Mouse (Mus musculus) kidney, postnatal 4 days (tissue): ENCODE results near the gene Pip5kl1.

ENCODE experiments used
- DNase-seq, 2 experiments: peaks; one replicate each; pipeline ENCODE4 v3.0.0; 2021; ENCODE audit warnings: mixed read lengths in 2 of 2

Gene Pip5kl1

DNA sequence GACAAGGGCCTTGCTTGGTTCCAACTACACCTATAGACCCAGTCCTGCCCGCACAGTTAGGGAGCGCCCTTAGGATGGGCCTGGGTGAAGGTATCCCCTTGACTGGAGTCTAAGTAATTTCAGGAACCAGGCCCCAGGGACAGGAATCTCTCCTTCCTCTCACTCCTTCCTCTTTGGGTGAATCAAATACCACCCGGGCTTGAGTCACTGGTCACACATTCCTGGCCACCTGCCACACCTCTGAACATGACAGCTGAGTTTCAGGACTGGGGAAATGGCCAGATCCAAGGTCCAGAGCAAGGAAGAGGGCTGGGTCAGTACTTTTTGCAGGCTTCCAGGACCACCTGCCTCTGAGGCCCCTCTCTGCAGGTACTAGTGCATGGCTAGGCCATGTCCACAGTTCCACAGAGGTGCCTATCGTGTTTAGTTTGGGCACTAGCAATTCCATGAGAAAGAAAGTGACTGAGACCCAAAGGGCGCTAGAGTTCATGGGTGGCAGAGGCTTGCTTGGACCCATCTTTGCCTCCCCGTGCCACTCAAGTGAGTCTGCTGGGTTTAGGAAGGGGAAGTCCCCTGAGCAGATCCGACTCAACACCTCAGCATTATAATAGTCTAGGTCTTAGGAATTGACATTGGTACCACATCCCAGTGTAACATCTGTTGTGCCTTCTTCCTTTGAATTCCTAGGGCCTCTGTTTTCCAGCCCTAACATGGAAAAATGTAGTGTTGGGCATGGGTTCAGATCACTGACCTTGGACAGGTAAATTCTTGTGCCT lies 26.4 kb upstream of the Pip5kl1 start:
- DNase-seq, result peak; percentile 44 to 51

DNA sequence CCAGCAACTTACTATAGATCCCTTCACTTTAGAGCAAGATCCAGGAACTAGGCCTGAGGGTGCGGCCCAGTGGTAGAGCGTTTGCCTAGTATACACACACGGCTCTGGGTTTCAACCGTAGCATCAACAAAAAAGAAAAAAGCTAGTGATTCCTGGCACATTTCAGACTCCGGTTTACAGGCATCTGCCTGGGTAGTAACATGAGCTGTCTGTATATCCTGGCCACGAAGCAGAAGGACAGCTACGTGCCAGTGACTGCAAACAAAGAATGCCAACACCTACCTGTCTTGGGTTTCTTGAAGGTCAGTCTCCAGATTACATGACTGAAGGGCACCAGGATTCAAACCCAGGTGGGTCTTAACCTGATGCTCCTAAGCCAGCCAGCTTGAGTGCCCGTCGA lies 25.4 kb upstream of the Pip5kl1 start:
- DNase-seq, result no peak

DNA sequence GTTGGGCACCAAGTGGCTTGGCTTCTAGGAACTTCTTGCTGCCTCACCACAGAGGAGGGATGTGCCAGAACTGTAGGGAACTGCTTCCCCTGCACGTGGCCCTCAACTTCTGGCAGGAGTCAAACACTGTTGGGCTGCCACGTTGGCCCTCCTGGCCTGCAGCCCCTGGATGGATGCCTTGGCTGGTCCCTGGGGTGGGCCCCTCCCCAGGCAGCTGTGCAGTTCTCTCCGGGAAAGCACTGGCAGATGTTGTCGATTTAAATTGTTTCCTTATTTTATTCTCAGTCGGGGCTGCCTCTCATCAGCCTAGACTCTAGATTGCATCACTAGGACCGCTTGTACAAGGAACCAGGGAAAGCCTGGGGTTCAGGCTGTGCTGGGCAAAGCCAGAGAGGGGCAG lies 24.8 kb upstream of the Pip5kl1 start:
- peak; percentile 34 to 35 for DNase-seq

- no peak for DNase-seq
Observed at GRCm38 (mm10) chr2:32551236-32551635, 23.4 kb upstream of the Pip5kl1 start.

DNA sequence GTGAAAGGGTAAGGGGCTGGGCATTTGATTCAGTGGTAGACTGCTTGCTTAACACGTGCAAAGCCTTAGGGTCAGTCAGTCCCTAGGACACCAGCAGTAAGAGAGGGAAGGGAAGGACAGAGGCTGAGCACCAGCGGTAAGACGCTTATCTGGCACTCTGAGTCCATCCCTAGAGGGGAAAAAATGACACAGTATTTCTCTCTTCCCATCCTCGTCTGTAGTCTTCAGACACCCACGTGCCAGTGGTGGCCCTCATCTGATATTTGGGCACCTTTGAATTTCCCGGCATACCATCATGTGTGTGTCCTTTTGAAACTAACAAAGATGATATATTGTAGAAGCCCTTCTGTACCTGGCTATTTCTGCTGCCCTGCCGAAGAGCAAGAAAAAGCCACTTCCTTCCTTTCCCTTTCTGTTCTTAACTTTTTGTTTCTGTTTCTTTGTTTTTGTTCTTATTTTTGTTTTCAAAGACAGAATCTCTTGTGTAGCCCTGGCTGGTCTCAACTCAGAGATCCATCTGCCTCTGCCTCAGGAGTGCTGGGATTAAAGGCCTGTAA lies 20.9 kb upstream of the Pip5kl1 start:
- DNase-seq, result no peak

DNA sequence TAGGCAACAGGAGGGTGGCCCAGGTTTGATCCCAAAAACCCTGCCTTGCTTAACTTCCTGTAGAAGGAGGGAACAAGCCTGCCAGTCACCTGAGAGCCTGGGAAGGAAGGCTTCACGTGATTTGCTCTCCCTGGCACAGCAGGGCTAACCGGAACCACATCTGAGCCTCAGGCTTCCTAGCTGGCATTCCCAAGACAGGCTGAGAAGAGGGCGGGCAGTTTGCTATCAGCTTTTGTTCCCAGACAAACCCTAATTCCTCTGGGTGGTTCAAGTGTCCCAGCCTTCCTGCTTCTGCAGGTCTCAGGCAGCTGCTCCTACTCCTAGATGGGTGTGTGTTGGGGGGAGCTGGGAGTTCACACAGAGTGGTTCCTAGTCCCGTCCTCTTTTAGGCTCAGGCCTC lies 19.1 kb upstream of the Pip5kl1 start:
- peak in 1 of 2 experiments; percentile 39 for DNase-seq

DNA sequence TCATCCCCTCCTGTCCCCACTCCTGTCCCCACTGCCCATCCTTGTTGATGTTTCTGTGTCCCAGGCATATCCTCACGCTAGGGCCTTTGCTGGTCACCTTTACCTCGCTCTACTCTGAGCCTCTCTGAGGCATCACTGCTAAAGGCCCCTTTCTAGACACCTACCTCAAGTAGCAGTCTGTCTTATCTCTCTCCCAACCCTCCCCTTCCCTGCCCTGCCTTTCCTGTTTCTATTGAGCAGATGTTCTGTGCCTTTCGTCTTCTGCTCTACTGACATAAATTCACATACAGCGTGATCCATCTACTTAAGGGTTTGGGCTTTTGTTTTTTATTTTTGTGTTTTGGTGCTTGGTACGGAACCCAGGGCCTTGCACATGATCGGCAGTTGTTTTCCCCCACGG lies 18.6 kb upstream of the Pip5kl1 start:
- DNase-seq, result no peak

- no peak for DNase-seq
Observed at GRCm38 (mm10) chr2:32559570-32559969, 15.0 kb upstream of the Pip5kl1 start.

- peak; percentile 70 to 80 for DNase-seq
Observed at GRCm38 (mm10) chr2:32566536-32567063, 8.0 kb upstream of the Pip5kl1 start.

- peak; percentile 26 to 35 for DNase-seq
Observed at GRCm38 (mm10) chr2:32568149-32568548, 6.4 kb upstream of the Pip5kl1 start.

- DNase-seq, result no peak
Observed at GRCm38 (mm10) chr2:32568941-32569340, 5.7 kb upstream of the Pip5kl1 start.

DNA sequence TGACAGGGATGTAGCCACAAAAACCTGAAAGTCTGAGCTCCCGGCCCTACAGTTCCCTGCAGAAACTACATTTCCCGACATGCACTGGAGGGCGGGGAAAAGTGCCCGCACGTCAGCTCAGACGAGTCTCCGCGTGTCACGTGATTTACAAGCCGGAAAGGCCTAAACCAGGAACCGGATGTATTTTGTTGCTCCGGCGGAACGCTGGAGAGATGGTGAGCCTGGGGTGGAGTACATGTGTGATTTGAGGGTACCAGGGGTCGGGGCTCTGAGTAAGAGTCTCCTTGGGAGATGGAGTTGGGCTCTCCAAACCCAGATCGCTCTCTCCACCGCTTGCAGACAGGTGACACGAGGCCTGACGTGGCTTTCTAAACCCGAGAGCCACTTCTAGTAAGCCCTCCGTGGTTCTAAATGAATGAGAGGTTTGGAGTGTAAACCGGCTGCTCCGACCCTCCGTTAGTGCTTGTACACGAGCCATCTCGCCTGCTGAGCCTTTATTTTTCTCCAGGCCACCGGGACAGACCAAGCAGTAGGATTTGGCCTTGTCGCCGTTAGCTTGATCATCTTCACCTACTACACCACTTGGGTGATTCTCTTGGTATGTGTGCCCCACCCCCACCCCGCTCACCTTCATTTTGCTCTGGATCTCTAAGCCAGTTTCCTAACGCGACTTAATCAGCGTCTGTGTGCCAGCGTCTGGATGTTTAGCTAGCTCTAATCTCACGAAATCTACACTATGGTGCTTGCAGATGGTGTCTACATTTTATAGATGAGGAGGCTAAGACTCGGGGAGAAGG lies 3.7 kb upstream of the Pip5kl1 start, which contains the start of gene Dpm2:
TSS of gene Dpm2 (plus strand) at position 161 of the 797 bp plus-strand sequence.
- DNase-seq, result peak; percentile 91 to 94

- no peak for DNase-seq
Observed at GRCm38 (mm10) chr2:32572196-32572595, 2.4 kb upstream of the Pip5kl1 start.

DNA sequence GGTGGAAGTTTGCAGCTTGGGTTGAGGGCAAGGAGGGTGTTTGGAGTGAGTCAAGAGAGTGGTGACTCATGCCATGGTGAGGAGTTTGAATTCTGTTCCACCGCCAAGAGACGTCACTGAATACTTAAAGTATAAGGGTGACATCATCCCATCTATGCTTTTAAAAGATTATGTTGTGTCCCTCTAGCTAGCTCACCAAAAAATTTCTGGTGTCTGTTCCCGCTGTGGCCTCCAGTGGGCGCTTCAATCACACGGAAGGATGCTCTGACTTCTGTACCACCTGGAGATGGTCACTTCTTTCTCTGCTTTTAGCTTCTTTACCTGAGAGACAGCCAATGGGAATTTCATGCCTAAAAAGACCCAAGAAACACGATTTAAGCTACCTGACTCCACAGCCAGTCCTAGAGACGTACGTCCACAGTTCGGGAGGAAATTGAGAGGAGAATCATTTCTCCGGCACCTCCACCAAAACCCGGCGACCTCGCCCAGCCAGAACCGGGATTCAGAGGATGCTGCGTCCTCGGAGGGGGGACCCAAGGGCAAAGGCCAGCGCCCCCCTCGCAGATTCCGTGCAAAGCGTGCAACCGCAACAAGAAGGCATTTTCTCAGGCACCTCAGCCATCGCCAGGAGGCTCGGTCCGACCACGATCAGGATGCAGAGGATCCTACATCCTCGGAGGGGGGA lies 446 bp downstream of the Pip5kl1 start:
- peak; percentile 73 to 74 for DNase-seq

- peak; percentile 60 to 71 for DNase-seq
Observed at GRCm38 (mm10) chr2:32575586-32576160, 1.1 kb downstream of the Pip5kl1 start, which contains the start of gene 9430097D07Rik. TSS of gene 9430097D07Rik (minus strand) at chr2:32575684.

GRCm38 (mm10) chr2:32576532-32576931 lies 1.9 kb downstream of the Pip5kl1 start:
- DNase-seq, result no peak

DNA sequence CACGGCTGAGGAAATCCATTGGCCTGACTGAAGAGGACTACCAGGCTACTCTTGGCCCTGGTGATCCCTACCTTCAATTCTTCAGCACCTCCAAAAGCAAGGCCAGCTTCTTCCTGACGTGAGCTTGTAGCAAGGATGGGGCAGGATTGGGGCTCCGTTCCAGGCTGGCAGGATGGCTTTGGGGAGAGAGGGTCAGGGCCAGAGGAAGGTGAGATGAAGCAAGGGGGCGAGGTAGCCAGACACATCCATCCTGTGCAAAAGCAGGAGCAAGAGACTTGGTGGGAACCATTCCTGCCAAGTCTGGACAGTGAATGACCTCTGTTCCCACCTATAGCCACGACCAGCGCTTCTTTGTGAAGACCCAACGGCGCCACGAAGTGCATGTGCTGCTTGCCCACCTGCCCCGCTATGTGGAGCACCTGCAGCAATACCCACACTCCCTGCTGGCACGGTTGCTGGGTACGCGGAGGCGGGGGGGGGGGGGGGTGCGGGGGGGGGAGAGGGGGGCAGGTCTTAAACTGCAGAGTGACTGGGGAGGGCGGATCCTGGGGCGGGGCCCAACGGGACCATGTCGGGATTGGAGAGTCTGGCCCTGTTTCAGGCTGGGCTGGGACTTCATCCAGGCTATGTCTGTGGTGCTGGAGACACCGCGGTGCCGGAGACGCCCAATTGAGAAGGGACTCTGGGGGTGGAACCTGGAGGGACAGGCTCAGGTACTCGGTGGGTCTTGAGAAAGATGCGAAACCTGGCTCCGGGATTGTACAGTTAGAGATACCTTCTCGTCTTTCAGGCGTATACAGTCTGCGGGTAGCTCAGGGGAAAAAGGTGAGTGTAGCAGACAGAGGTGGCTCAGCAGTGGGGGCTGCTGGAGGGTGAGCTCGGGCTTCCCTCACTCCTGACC lies 3.8 kb downstream of the Pip5kl1 start:
- DNase-seq, result peak; percentile 61 to 73

- peak; percentile 69 to 73 for DNase-seq
Observed at GRCm38 (mm10) chr2:32581450-32582095, 7.0 kb downstream of the Pip5kl1 start.

DNA sequence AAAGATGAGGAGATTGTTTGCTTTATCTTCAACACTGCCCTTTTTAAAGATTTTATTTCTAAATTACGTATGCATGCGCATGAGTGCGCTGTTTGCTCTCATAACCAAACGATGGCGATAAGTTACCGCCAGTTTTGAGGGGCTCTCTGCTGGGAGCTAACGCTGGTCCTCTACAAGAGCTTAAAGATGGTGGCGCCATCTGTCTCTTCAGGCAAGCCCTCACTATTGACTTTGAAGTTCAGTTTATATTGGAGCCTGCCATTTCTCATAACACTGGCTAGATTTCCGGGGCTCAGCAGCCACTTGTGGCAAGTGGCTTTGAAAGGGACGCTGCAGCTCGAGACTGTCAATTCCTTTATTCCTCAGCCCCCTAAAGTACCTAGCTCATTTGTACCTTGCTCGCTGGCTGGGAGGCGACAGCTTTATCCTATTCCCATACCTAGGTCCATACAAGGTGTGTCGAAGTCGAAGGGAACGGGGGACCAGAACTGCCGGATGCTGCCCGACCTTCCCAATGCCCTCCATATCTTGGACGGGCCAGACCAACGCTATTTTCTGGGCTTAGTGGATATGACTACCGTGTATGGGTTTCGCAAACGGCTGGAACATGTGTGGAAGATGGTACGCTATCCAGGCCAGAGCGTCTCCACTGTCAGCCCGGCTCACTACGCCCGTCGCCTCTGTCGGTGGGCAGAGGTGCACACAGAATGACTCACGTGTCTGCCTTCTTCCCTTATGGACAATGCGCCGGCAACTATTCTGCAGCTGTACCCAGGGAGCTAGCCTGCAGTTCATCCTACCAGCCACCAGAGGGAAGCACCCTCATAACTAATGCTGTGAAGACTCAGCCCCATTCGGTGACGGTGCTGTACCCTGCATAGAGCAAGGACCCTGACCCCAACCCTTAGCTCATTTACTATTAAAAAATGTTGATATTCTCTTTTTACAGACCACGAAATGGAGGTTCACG lies 8.5 kb downstream of the Pip5kl1 start:
- DNase-seq, result peak; percentile 81 to 86
